Comparison of ENCODE assay signal across 1 mouse cellular context in the genomic region with DNA sequence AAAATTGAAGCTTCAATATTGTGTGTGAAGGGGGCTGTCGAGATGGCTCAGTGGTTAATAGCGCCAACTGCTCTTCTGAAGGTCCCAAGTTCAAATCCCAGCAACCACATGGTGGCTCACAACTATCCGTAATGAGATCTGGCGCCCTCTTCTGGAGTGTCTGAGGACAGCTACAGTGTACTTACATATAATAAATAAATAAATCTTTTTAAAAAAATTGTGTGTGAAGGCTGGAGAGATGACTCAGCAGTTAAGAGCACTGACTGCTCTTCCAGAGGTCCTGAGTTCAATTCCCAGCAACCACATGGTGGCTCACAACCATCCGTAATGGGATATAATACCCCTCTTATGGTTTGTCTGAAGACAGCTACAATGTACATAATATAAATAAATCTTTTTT.
TF ChIP-seq lines count a peak whose summit lies in the region.

No protein-coding gene starts in this region.

TF ChIP-seq in ES-E14, 5 proteins besides CTCF, POLR2A, EP300 and RAD21:
- TF ChIP-seq MAFK (IDR thresholded peaks at IDR 0.05; ENCODE audit: insufficient read depth, low read depth, low read length) = peak; percentile 66; the same call in 1 of the 2 replicates
- peak; percentile 32; the same call in 1 of the 2 replicates for TF ChIP-seq ZNF384 (IDR thresholded peaks at IDR 0.05; ENCODE audit: low read depth, low read length)
